Mouse (Mus musculus): Measurements from ENCODE around the gene Micu1. TPM values are rescaled to one million over a fixed set of nuclear protein-coding genes. Genes with fewer than 3 reads are reported as not detected.

The Micu1 gene
- total RNA-seq, 2 experiments from 2014 or later = 63.7 to 70.3 TPM

DNA sequence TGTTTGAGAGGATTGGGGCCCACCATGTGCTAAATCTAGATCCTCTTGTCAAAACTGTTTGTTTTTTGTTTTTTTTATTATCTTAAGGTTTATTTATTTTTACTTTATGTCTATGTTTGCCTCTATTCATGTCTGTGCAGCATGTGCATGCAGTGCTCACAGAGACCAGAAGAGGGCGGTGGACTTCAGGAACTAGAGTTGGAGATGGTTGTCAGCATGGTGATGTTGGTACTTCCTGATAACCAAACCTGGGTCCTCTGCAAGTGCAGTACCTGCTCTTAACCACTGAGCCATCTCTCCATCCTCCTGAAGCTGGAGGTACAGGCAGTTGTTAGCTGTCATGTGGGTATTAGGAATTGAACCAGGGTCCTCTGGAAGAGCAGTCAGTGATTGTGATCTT, 8.0 kb downstream of the Micu1 start:
- no peak for DNase-seq
- intact Hi-C loops (cut with DNase I; ENCODE audit: low total_unique reads) = no loop called here

DNA sequence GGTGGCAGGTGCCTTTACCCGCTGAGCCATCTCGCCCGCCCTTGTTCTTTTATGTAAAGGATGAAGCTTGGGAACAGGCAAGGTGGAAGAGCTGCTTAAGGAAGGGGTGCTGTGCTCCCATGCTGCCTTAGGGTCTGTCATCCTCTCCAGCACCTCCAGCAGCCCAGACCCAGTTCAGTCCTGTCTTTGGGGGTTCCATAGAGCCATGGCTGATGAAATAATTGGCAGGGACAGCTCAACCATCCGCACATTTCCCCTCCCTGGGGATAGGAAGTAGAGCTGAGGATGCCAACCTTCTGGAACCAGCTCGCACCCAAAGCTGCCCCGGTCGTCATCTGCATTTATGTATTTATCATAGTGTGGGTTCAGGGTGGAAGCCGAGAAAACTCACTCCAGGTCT, 9.8 kb downstream of the Micu1 start:
- intact Hi-C loops (cut with DNase I; ENCODE audit: low total_unique reads) = no loop called here

DNA sequence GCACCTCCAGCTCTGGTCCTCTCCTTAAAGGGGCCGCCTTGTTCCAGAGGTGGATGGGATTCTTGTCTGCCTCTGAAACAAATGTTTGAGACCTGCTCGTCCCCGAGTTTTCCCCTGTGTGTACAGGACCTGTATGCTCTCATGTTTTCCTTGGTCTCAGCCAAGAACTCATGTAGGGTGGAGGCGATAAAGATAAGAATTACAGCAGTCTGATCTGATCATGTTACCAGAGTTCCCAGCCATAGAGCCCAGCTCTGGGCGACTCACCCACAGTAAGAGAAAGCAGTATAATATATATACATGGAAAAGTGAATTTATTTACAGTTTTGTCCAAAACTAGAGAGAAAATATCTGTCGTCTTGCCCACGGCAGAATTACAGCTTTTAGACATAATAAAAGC, 17.7 kb downstream of the Micu1 start:
- no peak for DNase-seq
- intact Hi-C loops (cut with DNase I; ENCODE audit: low total_unique reads) = no loop called here

More for the DNA sequence above, 9.8 kb downstream of the Micu1 start:
- no peak for DNase-seq

DNA sequence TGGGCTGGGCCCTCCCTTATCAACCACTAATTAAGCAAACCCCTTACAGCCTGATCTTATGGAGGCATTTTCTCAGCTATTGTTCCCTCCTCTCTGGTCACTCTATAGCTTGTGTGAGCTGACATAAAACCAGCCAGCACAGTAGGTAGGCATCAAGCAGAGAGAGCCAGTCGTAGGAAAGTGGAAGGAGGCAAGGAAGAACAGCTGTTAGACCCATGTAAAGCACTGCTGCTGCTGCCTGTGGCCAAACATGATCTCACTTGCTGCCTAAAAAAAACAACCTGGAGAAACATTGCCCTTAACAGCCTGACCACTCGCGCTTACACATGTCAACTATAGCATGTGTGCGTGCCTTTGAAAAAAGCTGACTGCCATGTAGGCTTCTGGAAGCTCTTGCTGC, 19.3 kb downstream of the Micu1 start:
- intact Hi-C loops (cut with DNase I; ENCODE audit: low total_unique reads) = no loop called here

DNA sequence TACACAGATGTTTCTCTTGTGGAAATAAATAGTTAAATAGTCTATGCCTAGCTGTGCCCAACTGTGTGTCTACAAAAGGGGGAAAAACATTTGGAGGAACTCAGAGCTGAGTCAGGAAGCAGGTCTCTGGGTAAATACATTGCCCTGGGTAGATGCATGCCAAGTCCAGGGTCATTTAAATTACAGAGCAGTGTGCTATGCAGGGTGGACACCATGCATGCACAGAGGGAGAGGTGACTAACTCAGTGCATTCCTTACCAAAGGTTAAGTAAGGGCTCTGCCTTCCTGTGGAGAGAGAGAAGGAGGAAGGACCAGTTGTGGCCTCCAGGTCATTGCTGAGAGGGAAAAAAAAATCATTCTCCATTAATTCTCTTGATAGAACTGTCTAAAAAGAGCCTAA, 22.4 kb downstream of the Micu1 start:
- no peak for DNase-seq
- intact Hi-C loops (cut with DNase I; ENCODE audit: low total_unique reads) = no loop called here

More for the DNA sequence above, 19.3 kb downstream of the Micu1 start:
- no peak for DNase-seq

GRCm38 (mm10) chr10:59727251-59727650, 25.0 kb downstream of the Micu1 start:
- intact Hi-C loops (cut with DNase I; ENCODE audit: low total_unique reads) = no loop called here

DNA sequence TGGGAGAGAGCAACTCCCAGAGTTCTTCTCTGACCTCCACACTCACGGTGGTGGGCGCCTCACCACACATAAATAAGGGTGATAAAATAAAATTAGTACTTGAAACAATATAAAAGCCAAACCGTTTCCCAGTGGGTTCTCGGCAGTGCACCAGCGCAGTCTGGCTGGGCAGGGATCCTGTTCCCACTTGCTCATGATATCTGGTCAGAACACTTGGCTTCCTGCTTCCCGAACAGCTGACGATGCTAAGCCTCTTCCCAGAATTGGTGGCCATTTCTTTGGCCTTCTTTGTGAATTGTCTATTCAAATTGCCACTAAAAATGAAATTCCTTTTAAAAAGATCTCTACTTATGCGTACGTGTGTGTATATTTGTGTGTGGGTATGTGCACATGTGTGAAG, 27.0 kb downstream of the Micu1 start:
- intact Hi-C loops (cut with DNase I; ENCODE audit: low total_unique reads) = no loop called here

More at GRCm38 (mm10) chr10:59727251-59727650, 25.0 kb downstream of the Micu1 start:
- DNase-seq = no peak

DNA sequence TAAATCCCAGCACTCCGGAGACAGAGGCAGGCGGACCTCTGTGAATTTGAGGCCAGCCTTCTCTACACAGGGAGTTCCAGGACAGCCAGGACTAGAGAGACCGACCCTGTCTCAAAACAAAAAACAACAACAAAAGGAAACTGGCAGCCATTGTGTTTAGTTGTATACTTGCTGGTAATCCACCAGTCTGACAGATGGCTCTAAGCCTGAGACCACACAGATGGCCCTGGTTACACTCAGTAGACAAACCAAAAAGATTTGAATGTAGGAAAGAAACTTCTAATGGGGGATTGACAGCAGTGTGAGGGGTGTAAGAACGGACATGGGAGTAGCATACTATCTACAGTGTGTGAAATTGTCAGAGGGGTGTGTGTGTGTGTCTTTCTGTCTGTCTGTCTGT, 27.6 kb downstream of the Micu1 start:
- no peak for DNase-seq
- intact Hi-C loops (cut with DNase I; ENCODE audit: low total_unique reads) = no loop called here

More for the DNA sequence above, 27.0 kb downstream of the Micu1 start:
- DNase-seq = no peak

GRCm38 (mm10) chr10:59736027-59736598, 33.8 kb downstream of the Micu1 start:
- peak; percentile 26 for DNase-seq
- intact Hi-C loops (cut with DNase I; ENCODE audit: low total_unique reads) = no loop called here

- DNase-seq = no peak
- intact Hi-C loops (cut with DNase I; ENCODE audit: low total_unique reads) = no loop called here
Observed at GRCm38 (mm10) chr10:59741448-59741847, 39.2 kb downstream of the Micu1 start.

DNA sequence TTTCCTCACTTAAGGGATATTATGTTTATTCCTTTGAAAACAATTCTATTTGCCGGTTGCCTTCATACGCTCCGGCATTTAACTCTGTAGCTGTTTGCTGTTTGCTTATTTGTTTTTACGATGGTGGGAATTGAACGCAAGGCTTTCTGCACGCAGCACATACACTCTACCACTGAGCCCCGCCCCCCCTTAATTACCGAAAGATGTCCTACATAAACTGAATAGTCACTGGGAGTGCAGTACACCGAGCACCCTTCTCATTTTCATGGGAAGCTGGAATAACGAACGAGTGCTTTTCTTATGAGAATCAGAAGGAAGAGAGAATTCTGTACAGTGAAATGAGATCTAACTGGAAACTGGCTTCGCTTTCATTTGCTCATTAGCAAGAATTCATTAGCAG, 41.1 kb downstream of the Micu1 start:
- no peak for DNase-seq
- intact Hi-C loops (cut with DNase I; ENCODE audit: low total_unique reads) = no loop called here

DNA sequence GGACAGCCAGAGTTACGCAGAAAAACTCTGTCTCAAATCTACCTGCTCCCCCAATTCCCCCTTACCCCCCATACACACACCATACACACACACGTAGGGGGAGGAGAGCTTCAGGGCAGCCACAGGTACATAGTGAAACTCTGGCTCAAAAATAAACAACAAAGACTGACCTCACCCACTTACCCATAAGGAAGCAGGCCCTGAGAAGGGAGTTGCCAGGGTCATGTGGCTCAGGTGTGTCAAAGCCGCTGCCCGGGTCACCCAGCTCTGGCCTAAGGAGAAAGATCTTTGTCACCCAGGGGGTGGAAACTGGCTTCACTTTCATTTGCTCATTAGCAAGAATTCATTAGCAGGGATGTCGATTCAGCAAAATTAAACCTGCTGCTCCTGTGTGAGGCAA, 41.7 kb downstream of the Micu1 start:
- intact Hi-C loops (cut with DNase I; ENCODE audit: low total_unique reads) = no loop called here
- no peak for DNase-seq

DNA sequence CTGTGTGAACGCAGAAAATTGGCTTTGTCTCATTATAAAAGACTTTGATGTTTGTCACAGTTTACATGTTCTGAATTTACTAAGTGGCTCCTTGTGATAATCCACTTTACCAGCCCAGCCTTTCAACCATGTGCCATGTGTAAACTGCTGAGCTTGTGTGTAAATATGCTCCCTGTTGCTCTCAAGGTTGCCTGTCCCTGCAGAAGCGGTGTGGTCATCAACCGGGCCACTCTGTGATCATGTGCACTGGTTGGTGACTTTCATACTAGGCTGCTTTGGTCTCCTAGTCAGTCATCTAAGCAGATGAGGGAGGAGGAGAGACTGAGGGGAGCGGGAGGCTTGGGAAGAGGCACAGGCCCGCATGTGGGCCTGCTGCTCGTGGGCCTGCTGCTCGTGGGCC, 45.1 kb downstream of the Micu1 start:
- intact Hi-C loops (cut with DNase I; ENCODE audit: low total_unique reads) = no loop called here
- no peak for DNase-seq

- no peak for DNase-seq
- intact Hi-C loops (cut with DNase I; ENCODE audit: low total_unique reads) = no loop called here
Observed at GRCm38 (mm10) chr10:59748699-59749200, 46.5 kb downstream of the Micu1 start.

DNA sequence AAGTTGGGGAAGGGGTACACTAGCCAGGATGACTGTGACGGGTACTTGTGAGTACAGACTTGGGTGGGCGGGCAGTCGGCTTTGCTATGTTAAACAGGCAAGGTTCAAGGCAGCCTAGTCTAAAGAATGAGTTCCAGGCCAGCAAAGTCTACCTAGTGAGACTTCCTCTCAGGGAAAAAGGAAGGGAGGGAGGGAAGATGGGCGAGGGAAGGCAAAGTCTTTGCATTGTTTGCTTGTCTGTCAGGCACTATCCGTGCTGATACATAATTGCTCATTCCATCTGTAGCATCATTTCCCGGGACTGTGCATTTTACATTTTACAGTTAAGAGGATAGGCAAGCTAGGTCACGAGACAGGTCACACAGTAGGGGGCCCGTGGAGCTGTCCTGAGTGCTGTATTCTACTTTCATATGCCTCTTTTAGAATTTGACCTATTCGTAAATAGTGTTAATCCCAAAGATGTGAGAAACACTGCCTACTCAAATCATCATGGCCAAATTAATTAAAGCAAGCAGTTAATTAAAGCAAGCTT, 51.3 kb downstream of the Micu1 start:
- intact Hi-C loops (cut with DNase I; ENCODE audit: low total_unique reads) = no loop called here
- DNase-seq = no peak

GRCm38 (mm10) chr10:59754104-59754503, 51.8 kb downstream of the Micu1 start:
- no peak for DNase-seq
- intact Hi-C loops (cut with DNase I; ENCODE audit: low total_unique reads) = no loop called here

DNA sequence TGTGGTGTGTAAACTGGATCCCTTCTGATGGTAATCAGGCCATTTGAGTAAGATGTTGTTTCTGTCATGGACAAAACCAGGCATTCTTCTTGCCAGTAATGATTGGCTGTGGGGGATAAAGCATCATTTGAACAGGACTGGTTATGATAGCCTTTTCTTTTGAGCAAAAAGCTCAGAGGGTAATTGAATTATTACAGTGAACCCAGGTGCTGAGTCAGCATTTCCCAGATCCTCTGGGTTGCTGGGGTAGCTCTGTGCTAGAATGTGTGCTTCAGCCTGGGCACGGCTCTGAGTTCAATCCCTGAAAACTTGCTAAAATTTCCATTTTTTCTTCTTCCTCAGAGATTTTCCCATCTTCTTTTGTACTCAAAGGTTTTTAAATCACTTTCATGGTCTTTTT, 52.6 kb downstream of the Micu1 start:
- no peak for DNase-seq
- intact Hi-C loops (cut with DNase I; ENCODE audit: low total_unique reads) = no loop called here

GRCm38 (mm10) chr10:59755681-59756080, 53.4 kb downstream of the Micu1 start:
- no peak for DNase-seq
- intact Hi-C loops (cut with DNase I; ENCODE audit: low total_unique reads) = no loop called here

DNA sequence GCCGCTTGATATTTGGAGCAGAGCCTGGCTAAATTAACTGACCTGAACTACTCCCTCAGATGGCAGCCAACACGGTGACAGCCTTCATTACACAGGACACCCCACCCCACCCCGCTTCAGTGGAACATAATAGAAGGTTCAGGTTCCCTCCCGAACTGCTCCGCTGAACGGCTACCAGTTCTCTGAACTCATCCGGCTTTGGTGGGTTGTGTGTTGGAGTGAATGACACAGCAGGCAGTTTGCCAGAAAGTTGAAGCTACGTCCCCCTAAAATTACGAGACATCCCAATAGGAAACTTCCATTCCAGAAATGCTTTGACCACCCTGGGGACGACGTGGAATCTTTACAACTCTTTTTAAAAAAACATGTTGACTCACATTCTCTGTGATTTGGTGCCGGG, 53.8 kb downstream of the Micu1 start:
- intact Hi-C loops (cut with DNase I; ENCODE audit: low total_unique reads) = no loop called here
- peak; percentile 10 for DNase-seq

- intact Hi-C loops (cut with DNase I; ENCODE audit: low total_unique reads) = no loop called here
- no peak for DNase-seq
Observed at GRCm38 (mm10) chr10:59756570-59756969, 54.3 kb downstream of the Micu1 start.

DNA sequence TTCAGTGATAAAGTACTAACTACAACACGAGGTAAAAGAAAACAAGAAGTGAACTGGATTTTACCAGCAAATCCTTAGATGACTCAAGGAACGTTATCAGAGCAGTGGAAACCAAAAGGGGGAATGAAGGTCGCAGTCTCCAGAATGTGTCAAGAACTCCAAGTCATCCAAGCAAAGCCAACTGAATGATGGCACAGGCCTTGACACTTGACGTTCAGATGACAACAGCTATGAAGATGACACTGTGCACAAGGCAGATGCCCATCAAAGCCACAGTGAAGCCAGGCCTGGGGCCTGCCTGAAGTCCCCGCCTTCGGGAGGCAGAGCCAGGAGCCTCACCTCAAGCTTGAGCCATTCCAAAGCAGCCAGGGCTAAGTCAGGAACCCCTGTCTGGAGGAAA, 62.5 kb downstream of the Micu1 start:
- no peak for DNase-seq
- intact Hi-C loops (cut with DNase I; ENCODE audit: low total_unique reads) = no loop called here
